Mouse (Mus musculus): Measurements from ENCODE around the gene Olfr205. TPM values are rescaled to one million over a fixed set of nuclear protein-coding genes. Genes with fewer than 3 reads are reported as not detected.
"Not testable (repeated sequence)": the region's sequence is repeated elsewhere in the genome, so short reads cannot be mapped to it uniquely, and the experiment has no call there.

Olfr205 gene
- polyA plus RNA-seq (2015; fragmentation: Nextera tagmentation; extraction: Ambion mirVana), result not detected in 2 replicates

DNA sequence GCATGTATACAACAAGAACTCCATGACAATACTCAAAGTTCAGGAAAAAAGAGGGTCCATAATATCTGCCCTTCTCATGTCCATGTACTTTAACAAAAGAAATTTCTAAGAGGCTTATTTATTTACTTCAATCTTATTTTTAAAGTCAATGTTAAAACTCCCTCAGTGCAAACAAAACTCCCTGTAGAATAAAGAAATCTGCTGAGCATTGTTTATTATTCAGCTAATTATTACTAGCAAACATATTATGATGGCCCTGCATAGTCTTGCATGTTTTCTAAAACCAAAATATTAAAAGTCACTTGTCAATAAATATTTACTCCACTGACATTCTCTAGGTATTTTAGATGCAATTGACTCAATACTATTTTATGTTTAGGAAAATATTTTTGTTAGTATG is at the start of gene Olfr205:
Gene Olfr205 (minus strand): TSS at position 101 of the 400 bp plus-strand sequence.
- Histone ChIP-seq H3K27ac (no peak within 1 kb of the TSS), H3K4me1 (no peaks in the 10 kb centered on the region), H3K9ac (no peak within 1 kb of the TSS), H3K9me3 (no peaks in the 10 kb centered on the region), H3K4me2 (no peak within 1 kb of the TSS), H3K27me3 (replicated peaks) (no peaks in the 10 kb centered on the region), H3K4me3 (replicated peaks) (no peak within 1 kb of the TSS), H3K36me3 (no peaks in the 10 kb centered on the region)
- no peak for ATAC-seq (ENCODE audit: insufficient read depth, low FRiP score, low read depth)

GRCm38 (mm10) chr16:59363893-59364292 is 33.0 kb upstream of the Olfr205 start, which contains the start of gene Olfr209:
Olfr209 (minus strand) TSS chr16:59363993.
- no peak within 1 kb of the TSS for H3K4me2 ChIP-seq
- H3K4me1 ChIP-seq, result no peaks in the 10 kb centered on the region
- H3K9me3 ChIP-seq, result no peaks in the 10 kb centered on the region
- no peak within 1 kb of the TSS for H3K27ac ChIP-seq
- H3K27me3 ChIP-seq (replicated peaks), result no peaks in the 10 kb centered on the region
- no peak for ATAC-seq (ENCODE audit: insufficient read depth, low FRiP score, low read depth)
- no peak within 1 kb of the TSS for H3K9ac ChIP-seq
- WGBS, result 68% methylated on average over 2 of the region's 2 CpGs
- no peak within 1 kb of the TSS for H3K4me3 ChIP-seq (replicated peaks)
- no peaks in the 10 kb centered on the region for H3K36me3 ChIP-seq

DNA sequence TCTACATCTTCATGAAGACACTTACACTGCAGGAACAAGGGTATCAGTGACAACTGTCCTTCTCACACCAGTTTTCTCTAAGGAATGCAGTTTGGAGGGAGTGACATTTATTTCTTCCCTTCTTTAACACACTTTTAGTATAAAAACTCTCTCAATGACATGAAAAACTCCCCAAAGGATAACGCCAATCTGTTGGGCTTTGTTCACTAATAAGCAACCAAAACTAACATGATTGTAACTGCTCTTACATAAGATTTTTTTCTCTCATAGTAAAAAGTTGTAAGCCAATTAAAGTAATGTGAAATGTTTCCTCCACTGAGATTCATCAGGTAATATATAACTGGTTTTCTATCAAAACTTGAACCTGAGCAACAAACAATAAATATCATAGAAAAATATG is 18.2 kb upstream of the Olfr205 start, which contains the start of gene Olfr206:
Gene Olfr206 (minus strand): TSS at position 101 of the 400 bp plus-strand sequence.
- H3K9me3 ChIP-seq, result no peaks in the 10 kb centered on the region
- no peaks in the 10 kb centered on the region for H3K27me3 ChIP-seq (replicated peaks)
- no peaks in the 10 kb centered on the region for H3K4me1 ChIP-seq
- no peak within 1 kb of the TSS for H3K9ac ChIP-seq
- no peaks in the 10 kb centered on the region for H3K36me3 ChIP-seq
- 83% methylated on average over 1 of the region's 1 CpGs for WGBS
- H3K27ac ChIP-seq, result no peak within 1 kb of the TSS
- H3K4me3 ChIP-seq (replicated peaks), result no peak within 1 kb of the TSS
- no peak for ATAC-seq (ENCODE audit: insufficient read depth, low FRiP score, low read depth)
- H3K4me2 ChIP-seq, result no peak within 1 kb of the TSS

DNA sequence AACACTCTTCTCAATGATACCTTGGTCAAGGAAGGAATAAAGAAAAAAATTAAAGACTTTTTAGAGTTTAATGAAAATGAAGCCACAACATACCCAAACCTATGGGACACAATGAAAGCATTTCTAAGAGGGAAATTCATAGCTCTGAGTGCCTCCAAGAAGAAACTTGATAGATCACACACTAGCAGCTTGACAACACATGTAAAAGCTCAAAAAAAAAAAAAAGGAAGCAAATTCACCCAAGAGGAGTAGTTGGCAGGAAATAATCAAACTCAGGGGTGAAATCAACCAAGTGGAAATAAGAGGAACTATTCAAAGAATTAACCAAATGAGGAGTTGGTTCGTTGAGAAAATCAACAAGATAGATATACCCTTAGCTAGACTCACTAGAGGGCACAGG is 7.7 kb downstream of the Olfr205 start:
- not testable (repeated sequence) for H3K27ac ChIP-seq; H3K9me3 ChIP-seq; ATAC-seq (ENCODE audit: insufficient read depth, low FRiP score, low read depth); H3K27me3 ChIP-seq (replicated peaks); H3K4me1 ChIP-seq; H3K4me3 ChIP-seq (replicated peaks); H3K4me2 ChIP-seq; H3K36me3 ChIP-seq; H3K9ac ChIP-seq
- 47% methylated on average over 1 of the region's 1 CpGs for whole genome bisulfite sequencing

GRCm38 (mm10) chr16:59318148-59318547 is 12.8 kb downstream of the Olfr205 start, which contains the start of gene Olfr204:
Olfr204 (minus strand) TSS chr16:59318248.
- no peaks in the 10 kb centered on the region for H3K4me1 ChIP-seq
- H3K27ac ChIP-seq, result no peak within 1 kb of the TSS
- H3K27me3 ChIP-seq (replicated peaks), result no peaks in the 10 kb centered on the region
- no peak within 1 kb of the TSS for H3K9ac ChIP-seq
- H3K9me3 ChIP-seq, result no peaks in the 10 kb centered on the region
- no peak within 1 kb of the TSS for H3K4me3 ChIP-seq (replicated peaks)
- no peak for ATAC-seq (ENCODE audit: insufficient read depth, low FRiP score, low read depth)
- no peak within 1 kb of the TSS for H3K4me2 ChIP-seq
- H3K36me3 ChIP-seq, result no peaks in the 10 kb centered on the region

DNA sequence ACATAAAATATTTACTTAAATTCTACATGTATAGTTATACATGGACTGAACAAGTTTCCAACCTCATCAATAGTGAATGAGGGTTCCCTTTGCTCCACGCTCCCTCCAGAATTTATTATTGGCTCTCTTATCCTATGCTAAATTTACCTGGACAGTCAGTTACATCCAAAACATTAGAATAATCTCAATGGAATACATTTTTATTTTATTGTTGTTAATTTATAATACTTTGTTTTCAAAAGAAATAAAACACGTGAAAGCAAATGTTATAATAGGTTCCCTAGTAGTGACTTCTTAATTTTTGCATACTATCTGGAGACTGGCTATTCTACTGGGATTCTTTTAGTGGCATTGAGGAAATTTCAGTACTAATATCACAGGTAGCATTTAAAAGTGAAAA is 32.4 kb downstream of the Olfr205 start, which contains the start of gene Olfr203:
Gene Olfr203 (plus strand): TSS at position 301 of the 400 bp plus-strand sequence.
- Histone ChIP-seq H3K4me2 (no peak within 1 kb of the TSS), H3K4me3 (replicated peaks) (no peak within 1 kb of the TSS), H3K36me3 (no peaks in the 10 kb centered on the region), H3K27me3 (replicated peaks) (no peaks in the 10 kb centered on the region), H3K4me1 (no peaks in the 10 kb centered on the region), H3K9ac (no peak within 1 kb of the TSS), H3K9me3 (no peaks in the 10 kb centered on the region), H3K27ac (no peak within 1 kb of the TSS)
- 79% methylated on average over 2 of the region's 2 CpGs for WGBS
- no peak for ATAC-seq (ENCODE audit: insufficient read depth, low FRiP score, low read depth)

- H3K9ac ChIP-seq; ATAC-seq (ENCODE audit: insufficient read depth, low FRiP score, low read depth); H3K27me3 ChIP-seq (replicated peaks); H3K36me3 ChIP-seq; H3K4me3 ChIP-seq (replicated peaks); H3K27ac ChIP-seq; H3K4me2 ChIP-seq; H3K4me1 ChIP-seq; H3K9me3 ChIP-seq: not testable (repeated sequence)
- 65% methylated on average over 9 of the region's 9 CpGs for WGBS
Measured at GRCm38 (mm10) chr16:59287576-59287975, 43.4 kb downstream of the Olfr205 start.

GRCm38 (mm10) chr16:59286693-59287092 is 44.2 kb downstream of the Olfr205 start, which contains the start of gene Olfr202:
Olfr202 (minus strand) TSS chr16:59286793.
- Histone ChIP-seq H3K4me2 (no peak within 1 kb of the TSS), H3K4me3 (replicated peaks) (no peak within 1 kb of the TSS), H3K27me3 (replicated peaks) (no peaks in the 10 kb centered on the region), H3K36me3 (no peaks in the 10 kb centered on the region), H3K9me3 (no peaks in the 10 kb centered on the region), H3K4me1 (no peaks in the 10 kb centered on the region), H3K9ac (no peak within 1 kb of the TSS), H3K27ac (no peak within 1 kb of the TSS)
- 84% methylated on average over 1 of the region's 1 CpGs for WGBS
- no peak for ATAC-seq (ENCODE audit: insufficient read depth, low FRiP score, low read depth)

- no peaks in the 10 kb centered on the region for H3K36me3 ChIP-seq
- H3K4me1 ChIP-seq, result no peaks in the 10 kb centered on the region
- no peak overlapping the region for H3K27ac ChIP-seq
- H3K4me2 ChIP-seq, result no peak overlapping the region
- no peak for ATAC-seq (ENCODE audit: insufficient read depth, low FRiP score, low read depth)
- no peaks in the 10 kb centered on the region for H3K9me3 ChIP-seq
- WGBS, result 61% methylated on average over 1 of the region's 1 CpGs
- no peak overlapping the region for H3K4me3 ChIP-seq (replicated peaks)
- no peaks in the 10 kb centered on the region for H3K27me3 ChIP-seq (replicated peaks)
- H3K9ac ChIP-seq, result no peak overlapping the region
Measured at GRCm38 (mm10) chr16:59283476-59283875, 47.5 kb downstream of the Olfr205 start.

DNA sequence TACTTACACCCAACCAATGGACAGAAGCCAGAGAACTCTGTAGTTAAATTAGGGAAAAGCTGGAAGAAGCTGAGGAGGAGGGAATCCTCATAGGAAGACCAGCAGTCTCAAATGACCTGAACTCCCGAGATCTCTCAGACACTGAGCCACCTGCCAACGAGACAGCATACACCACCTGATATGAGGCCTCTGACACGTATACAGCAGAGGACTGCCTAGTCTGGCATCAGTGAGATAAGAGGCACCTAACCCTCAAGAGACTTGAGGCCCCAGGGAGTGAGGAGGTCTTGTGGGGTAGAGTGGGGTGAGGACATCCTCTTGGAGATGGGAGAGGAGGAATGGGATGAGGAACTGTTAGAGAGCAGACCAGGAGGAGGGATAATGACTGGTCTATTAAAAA is 50.4 kb downstream of the Olfr205 start:
- H3K27me3 ChIP-seq (replicated peaks), result no peaks in the 10 kb centered on the region
- H3K36me3 ChIP-seq, result no peaks in the 10 kb centered on the region
- no peak for ATAC-seq (ENCODE audit: insufficient read depth, low FRiP score, low read depth)
- no peak overlapping the region for H3K4me2 ChIP-seq
- no peak overlapping the region for H3K27ac ChIP-seq
- H3K9me3 ChIP-seq, result no peaks in the 10 kb centered on the region
- WGBS, result 56% methylated on average over 3 of the region's 3 CpGs
- no peaks in the 10 kb centered on the region for H3K4me1 ChIP-seq
- H3K4me3 ChIP-seq (replicated peaks), result no peak overlapping the region
- no peak overlapping the region for H3K9ac ChIP-seq

Other genes starting within 250 kb of the Olfr205 start
- gene Olfr191, start 241.3 kb downstream of the Olfr205 start, polyA plus RNA-seq (2015; fragmentation: Nextera tagmentation; extraction: Ambion mirVana), result not detected in 2 replicates
- not detected in 2 replicates for gene Olfr193, start 219.3 kb downstream of the Olfr205 start, polyA plus RNA-seq (2015; fragmentation: Nextera tagmentation; extraction: Ambion mirVana)
- gene Olfr194, start 210.1 kb downstream of the Olfr205 start, polyA plus RNA-seq (2015; fragmentation: Nextera tagmentation; extraction: Ambion mirVana), result not detected in 2 replicates
- gene Olfr195, start 184.1 kb downstream of the Olfr205 start, polyA plus RNA-seq (2015; fragmentation: Nextera tagmentation; extraction: Ambion mirVana), result not detected in 2 replicates
- gene Olfr196, start 160.7 kb downstream of the Olfr205 start, polyA plus RNA-seq (2015; fragmentation: Nextera tagmentation; extraction: Ambion mirVana), result not detected in 2 replicates
- not detected in 2 replicates for gene Olfr198, start 127.6 kb downstream of the Olfr205 start, polyA plus RNA-seq (2015; fragmentation: Nextera tagmentation; extraction: Ambion mirVana)
- gene Olfr199, start 111.4 kb downstream of the Olfr205 start, polyA plus RNA-seq (2015; fragmentation: Nextera tagmentation; extraction: Ambion mirVana), result not detected in 2 replicates
- gene Olfr201, start 58.5 kb downstream of the Olfr205 start, polyA plus RNA-seq (2015; fragmentation: Nextera tagmentation; extraction: Ambion mirVana), result not detected in 2 replicates
- gene Olfr202, start 44.3 kb downstream of the Olfr205 start, polyA plus RNA-seq (2015; fragmentation: Nextera tagmentation; extraction: Ambion mirVana), result not detected in 2 replicates
- gene Olfr203, start 32.3 kb downstream of the Olfr205 start, polyA plus RNA-seq (2015; fragmentation: Nextera tagmentation; extraction: Ambion mirVana), result not detected in 2 replicates
- not detected in 2 replicates for gene Olfr204, start 12.9 kb downstream of the Olfr205 start, polyA plus RNA-seq (2015; fragmentation: Nextera tagmentation; extraction: Ambion mirVana)
- not detected in 2 replicates for gene Olfr206, start 18.1 kb upstream of the Olfr205 start, polyA plus RNA-seq (2015; fragmentation: Nextera tagmentation; extraction: Ambion mirVana)
- gene Olfr209, start 32.9 kb upstream of the Olfr205 start, polyA plus RNA-seq (2015; fragmentation: Nextera tagmentation; extraction: Ambion mirVana), result not detected in 2 replicates
- gene Gabrr3, start 76.2 kb upstream of the Olfr205 start, polyA plus RNA-seq (2015; fragmentation: Nextera tagmentation; extraction: Ambion mirVana), result not detected in 2 replicates
- 36.6 and 37.0 TPM in 2 replicates for gene Riox2, start 140.6 kb upstream of the Olfr205 start, polyA plus RNA-seq (2015; fragmentation: Nextera tagmentation; extraction: Ambion mirVana)